Mouse (Mus musculus) adrenal gland (tissue): ENCODE results near the gene Mthfr.

ENCODE experiments used
- intact Hi-C: fragments of 180-260 bp; cut with DNase I; formaldehyde crosslinking; loops from one replicate; pipeline ENCODE4 v1.15.1; 2025

Mthfr gene

GRCm38 (mm10) chr4:148060120-148061085 lies 21.5 kb downstream of the Mthfr start:
- intact Hi-C loops = loop anchor here (5.0 kb wide), 1 partner anchor 103 kb away; no protein-coding TSS in a partner anchor

GRCm38 (mm10) chr4:148061086-148061480 lies 22.2 kb downstream of the Mthfr start:
- intact Hi-C loops = loop anchor here (5.0 kb wide), 1 partner anchor 104 kb away; no protein-coding TSS in a partner anchor

- intact Hi-C loops = no loop called here
Measured at GRCm38 (mm10) chr4:148065702-148066400, 27.0 kb downstream of the Mthfr start.

- intact Hi-C loops = no loop called here
Measured at GRCm38 (mm10) chr4:148066401-148066744, 27.5 kb downstream of the Mthfr start.

- intact Hi-C loops = no loop called here
Measured at GRCm38 (mm10) chr4:148067346-148067745, 28.5 kb downstream of the Mthfr start.

GRCm38 (mm10) chr4:148069602-148070218 lies 30.8 kb downstream of the Mthfr start:
- intact Hi-C loops = no loop called here

GRCm38 (mm10) chr4:148071508-148071907 lies 32.6 kb downstream of the Mthfr start:
- intact Hi-C loops = no loop called here

- intact Hi-C loops = no loop called here
Measured at GRCm38 (mm10) chr4:148074521-148075189, 35.8 kb downstream of the Mthfr start.

GRCm38 (mm10) chr4:148075259-148075658 lies 36.4 kb downstream of the Mthfr start:
- intact Hi-C loops = no loop called here

GRCm38 (mm10) chr4:148075881-148076280 lies 37.0 kb downstream of the Mthfr start:
- intact Hi-C loops = no loop called here

GRCm38 (mm10) chr4:148079212-148079611 lies 40.3 kb downstream of the Mthfr start:
- intact Hi-C loops = no loop called here

GRCm38 (mm10) chr4:148079944-148080596 lies 41.2 kb downstream of the Mthfr start:
- intact Hi-C loops = no loop called here

GRCm38 (mm10) chr4:148080597-148080973 lies 41.7 kb downstream of the Mthfr start:
- intact Hi-C loops = no loop called here

GRCm38 (mm10) chr4:148081201-148081600 lies 42.3 kb downstream of the Mthfr start:
- intact Hi-C loops = no loop called here

GRCm38 (mm10) chr4:148082257-148083044 lies 43.6 kb downstream of the Mthfr start:
- intact Hi-C loops = no loop called here

GRCm38 (mm10) chr4:148083176-148083899 lies 44.5 kb downstream of the Mthfr start:
- intact Hi-C loops = no loop called here

- intact Hi-C loops = no loop called here
Measured at GRCm38 (mm10) chr4:148084261-148084714, 45.4 kb downstream of the Mthfr start.

GRCm38 (mm10) chr4:148085131-148085906 lies 46.4 kb downstream of the Mthfr start:
- intact Hi-C loops = no loop called here
